Mouse (Mus musculus): Measurements from ENCODE around the gene Myh15. TPM values are rescaled to one million over a fixed set of nuclear protein-coding genes. Genes with fewer than 3 reads are reported as not detected.

The Myh15 gene
- total and polyA plus RNA-seq, 3 experiments = not detected

Other genes starting within 250 kb of the Myh15 start
- not detected for gene Retnlb, start 240.6 kb upstream of the Myh15 start, total RNA-seq (2021)
- not detected in 2 replicates for gene Retnlb, start 240.6 kb upstream of the Myh15 start, polyA plus RNA-seq (2012; rRNA removed)
- gene Retnla, start 214.9 kb upstream of the Myh15 start, total RNA-seq (2021) = 10 to 100 TPM; 14.5 to 36.5 TPM
- gene Retnla, start 214.9 kb upstream of the Myh15 start, polyA plus RNA-seq (2012; rRNA removed) = 23.0 and 26.3 TPM in 2 replicates
- 1 to 10 TPM in 1 of 2 experiments, under 1 TPM in 1; 0.73 to 1.4 TPM for gene Retnlg, start 184.9 kb upstream of the Myh15 start, total RNA-seq (2021)
- gene Retnlg, start 184.9 kb upstream of the Myh15 start, polyA plus RNA-seq (2012; rRNA removed) = 0.44 TPM in 1 of 2 replicates, not detected in the other
- gene Dzip3, start 63.3 kb upstream of the Myh15 start, total RNA-seq (2021) = 10 to 100 TPM; 17.0 to 23.9 TPM
- 1.3 and 2.1 TPM in 2 replicates for gene Dzip3, start 63.3 kb upstream of the Myh15 start, polyA plus RNA-seq (2012; rRNA removed)
- gene Cip2a, start 63.3 kb upstream of the Myh15 start, total RNA-seq (2021) = 1 to 10 TPM; 1.2 to 1.9 TPM
- 0.07 and 0.30 TPM in 2 replicates for gene Cip2a, start 63.3 kb upstream of the Myh15 start, polyA plus RNA-seq (2012; rRNA removed)